Mouse (Mus musculus): ENCODE measurements around the gene Abhd16a. TPM values are rescaled to one million over a fixed set of nuclear protein-coding genes. Genes with fewer than 3 reads are reported as not detected.

The Abhd16a gene
- polyA plus RNA-seq, 1 experiment from 2014 or later, result 83.3 TPM

GRCm38 (mm10) chr17:35147922-35148639, 59.0 kb downstream of the Abhd16a start:
- Histone ChIP-seq H3K9ac (ENCODE audit: low read length) (no peak overlapping the region), H3K4me1 (ENCODE audit: control insufficient read depth, insufficient read depth, low read length) (no peaks in the 10 kb centered on the region), H3K4me3 (ENCODE audit: low read length) (no peak overlapping the region), H3K4me2 (ENCODE audit: low read depth, low read length) (no peak overlapping the region), H3K9me3 (replicated peaks; ENCODE audit: control insufficient read depth, low read length) (no peaks in the 10 kb centered on the region), H3K36me3 (ENCODE audit: control insufficient read depth, insufficient read depth) (peaks cover 81% of the 10 kb centered on the region), H3K27ac (ENCODE audit: low read length) (no peak overlapping the region), H3K27me3 (ENCODE audit: control insufficient read depth, insufficient read depth, low read length) (no peaks in the 10 kb centered on the region)
- 61% methylated on average over 5 of the region's 5 CpGs for WGBS
- no peak for ATAC-seq (replicated peaks; ENCODE audit: extremely low read depth, insufficient read depth, low FRiP score)

GRCm38 (mm10) chr17:35152121-35152520, 63.1 kb downstream of the Abhd16a start:
- H3K36me3 ChIP-seq (ENCODE audit: control insufficient read depth, insufficient read depth), result peaks cover 90% of the 10 kb centered on the region
- H3K4me1 ChIP-seq (ENCODE audit: control insufficient read depth, insufficient read depth, low read length), result no peaks in the 10 kb centered on the region
- WGBS, result 94% methylated on average over 4 of the region's 4 CpGs
- no peaks in the 10 kb centered on the region for H3K9me3 ChIP-seq (replicated peaks; ENCODE audit: control insufficient read depth, low read length)
- no peak overlapping the region for H3K4me3 ChIP-seq (ENCODE audit: low read length)
- H3K27me3 ChIP-seq (ENCODE audit: control insufficient read depth, insufficient read depth, low read length), result no peaks in the 10 kb centered on the region
- H3K9ac ChIP-seq (ENCODE audit: low read length), result no peak overlapping the region
- no peak overlapping the region for H3K27ac ChIP-seq (ENCODE audit: low read length)
- no peak for ATAC-seq (replicated peaks; ENCODE audit: extremely low read depth, insufficient read depth, low FRiP score)
- H3K4me2 ChIP-seq (ENCODE audit: low read depth, low read length), result no peak overlapping the region

Other genes starting within 250 kb of the Abhd16a start
- 32.9 and 33.9 TPM in 2 replicates for gene Skiv2l, start 239.1 kb upstream of the Abhd16a start, polyA plus RNA-seq (2015; fragmentation: Nextera tagmentation; extraction: Ambion mirVana)
- gene Nelfe, start 238.9 kb upstream of the Abhd16a start, polyA plus RNA-seq (2015; fragmentation: Nextera tagmentation; extraction: Ambion mirVana), result 57.5 and 64.3 TPM in 2 replicates
- gene Cfb, start 226.7 kb upstream of the Abhd16a start, polyA plus RNA-seq (2015; fragmentation: Nextera tagmentation; extraction: Ambion mirVana), result 1.7 and 2.5 TPM in 2 replicates
- gene Zbtb12, start 209.8 kb upstream of the Abhd16a start, polyA plus RNA-seq (2015; fragmentation: Nextera tagmentation; extraction: Ambion mirVana), result 1.4 and 1.5 TPM in 2 replicates
- gene Gm20547, start 207.2 kb upstream of the Abhd16a start, polyA plus RNA-seq (2015; fragmentation: Nextera tagmentation; extraction: Ambion mirVana), result not detected in 2 replicates
- gene C2, start 191.0 kb upstream of the Abhd16a start, polyA plus RNA-seq (2015; fragmentation: Nextera tagmentation; extraction: Ambion mirVana), result 2.2 and 2.6 TPM in 2 replicates
- gene Ehmt2, start 190.8 kb upstream of the Abhd16a start, polyA plus RNA-seq (2015; fragmentation: Nextera tagmentation; extraction: Ambion mirVana), result 39.5 and 41.5 TPM in 2 replicates
- 0.16 and 0.68 TPM in 2 replicates for gene Slc44a4, start 174.8 kb upstream of the Abhd16a start, polyA plus RNA-seq (2015; fragmentation: Nextera tagmentation; extraction: Ambion mirVana)
- gene Neu1, start 158.0 kb upstream of the Abhd16a start, polyA plus RNA-seq (2015; fragmentation: Nextera tagmentation; extraction: Ambion mirVana), result 20.1 and 20.4 TPM in 2 replicates
- gene Hspa1b, start 130.0 kb upstream of the Abhd16a start, polyA plus RNA-seq (2015; fragmentation: Nextera tagmentation; extraction: Ambion mirVana), result 0.11 and 0.18 TPM in 2 replicates
- not detected in 2 replicates for gene Gm20481, start 119.4 kb upstream of the Abhd16a start, polyA plus RNA-seq (2015; fragmentation: Nextera tagmentation; extraction: Ambion mirVana)
- gene Hspa1a, start 117.1 kb upstream of the Abhd16a start, polyA plus RNA-seq (2015; fragmentation: Nextera tagmentation; extraction: Ambion mirVana), result 3.9 and 4.4 TPM in 2 replicates
- gene Hspa1l, start 116.6 kb upstream of the Abhd16a start, polyA plus RNA-seq (2015; fragmentation: Nextera tagmentation; extraction: Ambion mirVana), result 3.1 and 4.2 TPM in 2 replicates
- gene Lsm2, start 107.4 kb upstream of the Abhd16a start, polyA plus RNA-seq (2015; fragmentation: Nextera tagmentation; extraction: Ambion mirVana), result 132 and 134 TPM in 2 replicates
- 69.9 and 75.0 TPM in 2 replicates for gene Vars, start 88.3 kb upstream of the Abhd16a start, polyA plus RNA-seq (2015; fragmentation: Nextera tagmentation; extraction: Ambion mirVana)
- gene Vwa7, start 72.7 kb upstream of the Abhd16a start, polyA plus RNA-seq (2015; fragmentation: Nextera tagmentation; extraction: Ambion mirVana), result 0.27 and 0.34 TPM in 2 replicates
- gene Sapcd1, start 61.2 kb upstream of the Abhd16a start, polyA plus RNA-seq (2015; fragmentation: Nextera tagmentation; extraction: Ambion mirVana), result 1.9 and 3.0 TPM in 2 replicates
- gene Msh5, start 42.5 kb upstream of the Abhd16a start, polyA plus RNA-seq (2015; fragmentation: Nextera tagmentation; extraction: Ambion mirVana), result 3.5 and 3.7 TPM in 2 replicates
- gene Clic1, start 39.3 kb upstream of the Abhd16a start, polyA plus RNA-seq (2015; fragmentation: Nextera tagmentation; extraction: Ambion mirVana), result 349 and 372 TPM in 2 replicates
- 171 and 193 TPM in 2 replicates for gene Ddah2, start 30.2 kb upstream of the Abhd16a start, polyA plus RNA-seq (2015; fragmentation: Nextera tagmentation; extraction: Ambion mirVana)
- gene Ly6g6c, start 23.9 kb upstream of the Abhd16a start, polyA plus RNA-seq (2015; fragmentation: Nextera tagmentation; extraction: Ambion mirVana), result 0.17 TPM in 1 of 2 replicates, not detected in the other
- gene Mpig6b, start 23.1 kb upstream of the Abhd16a start, polyA plus RNA-seq (2015; fragmentation: Nextera tagmentation; extraction: Ambion mirVana), result 0.16 and 0.54 TPM in 2 replicates
- gene Ly6g6e, start 12.4 kb upstream of the Abhd16a start, polyA plus RNA-seq (2015; fragmentation: Nextera tagmentation; extraction: Ambion mirVana), result 0.72 and 0.84 TPM in 2 replicates
- 1.9 and 3.4 TPM in 2 replicates for gene Ly6g6d, start 11.2 kb upstream of the Abhd16a start, polyA plus RNA-seq (2015; fragmentation: Nextera tagmentation; extraction: Ambion mirVana)
- gene Ly6g6f, start 3.7 kb upstream of the Abhd16a start, polyA plus RNA-seq (2015; fragmentation: Nextera tagmentation; extraction: Ambion mirVana), result 0.29 and 0.39 TPM in 2 replicates
- gene Ly6g5c, start 19.0 kb downstream of the Abhd16a start, polyA plus RNA-seq (2015; fragmentation: Nextera tagmentation; extraction: Ambion mirVana), result 0.72 TPM in 1 of 2 replicates, not detected in the other
- gene Ly6g5b, start 26.2 kb downstream of the Abhd16a start, polyA plus RNA-seq (2015; fragmentation: Nextera tagmentation; extraction: Ambion mirVana), result 0.57 and 0.63 TPM in 2 replicates
- 13.6 and 14.9 TPM in 2 replicates for gene Gpank1, start 32.2 kb downstream of the Abhd16a start, polyA plus RNA-seq (2015; fragmentation: Nextera tagmentation; extraction: Ambion mirVana)
- gene Csnk2b, start 32.8 kb downstream of the Abhd16a start, polyA plus RNA-seq (2015; fragmentation: Nextera tagmentation; extraction: Ambion mirVana), result 224 and 232 TPM in 2 replicates
- gene D17H6S53E, start 37.1 kb downstream of the Abhd16a start, polyA plus RNA-seq (2015; fragmentation: Nextera tagmentation; extraction: Ambion mirVana), result 10.1 and 10.2 TPM in 2 replicates
- 0.60 and 0.89 TPM in 2 replicates for gene Apom, start 42.8 kb downstream of the Abhd16a start, polyA plus RNA-seq (2015; fragmentation: Nextera tagmentation; extraction: Ambion mirVana)
- gene Bag6, start 45.9 kb downstream of the Abhd16a start, polyA plus RNA-seq (2015; fragmentation: Nextera tagmentation; extraction: Ambion mirVana), result 37.5 and 40.5 TPM in 2 replicates
- gene Prrc2a, start 75.6 kb downstream of the Abhd16a start, polyA plus RNA-seq (2015; fragmentation: Nextera tagmentation; extraction: Ambion mirVana), result 103 and 113 TPM in 2 replicates
- 6.0 and 10.9 TPM in 2 replicates for gene Aif1, start 86.8 kb downstream of the Abhd16a start, polyA plus RNA-seq (2015; fragmentation: Nextera tagmentation; extraction: Ambion mirVana)
- gene Lst1, start 99.2 kb downstream of the Abhd16a start, polyA plus RNA-seq (2015; fragmentation: Nextera tagmentation; extraction: Ambion mirVana), result 7.9 and 8.2 TPM in 2 replicates
- 3.5 and 6.4 TPM in 2 replicates for gene Ltb, start 105.2 kb downstream of the Abhd16a start, polyA plus RNA-seq (2015; fragmentation: Nextera tagmentation; extraction: Ambion mirVana)
- gene Tnf, start 112.7 kb downstream of the Abhd16a start, polyA plus RNA-seq (2015; fragmentation: Nextera tagmentation; extraction: Ambion mirVana), result 0.20 and 0.33 TPM in 2 replicates
- gene Lta, start 116.1 kb downstream of the Abhd16a start, polyA plus RNA-seq (2015; fragmentation: Nextera tagmentation; extraction: Ambion mirVana), result 0.27 and 0.79 TPM in 2 replicates
- 0.41 and 1.2 TPM in 2 replicates for gene Gm16181, start 131.6 kb downstream of the Abhd16a start, polyA plus RNA-seq (2015; fragmentation: Nextera tagmentation; extraction: Ambion mirVana)
- 10.1 and 10.4 TPM in 2 replicates for gene Atp6v1g2, start 144.4 kb downstream of the Abhd16a start, polyA plus RNA-seq (2015; fragmentation: Nextera tagmentation; extraction: Ambion mirVana)
- gene Nfkbil1, start 146.5 kb downstream of the Abhd16a start, polyA plus RNA-seq (2015; fragmentation: Nextera tagmentation; extraction: Ambion mirVana), result 8.4 and 8.8 TPM in 2 replicates
- gene Ddx39b, start 152.5 kb downstream of the Abhd16a start, polyA plus RNA-seq (2015; fragmentation: Nextera tagmentation; extraction: Ambion mirVana), result 256 and 260 TPM in 2 replicates
- gene H2-D1, start 173.5 kb downstream of the Abhd16a start, polyA plus RNA-seq (2015; fragmentation: Nextera tagmentation; extraction: Ambion mirVana), result 90.5 and 110 TPM in 2 replicates
- not detected in 2 replicates for gene H2-Q1, start 231.1 kb downstream of the Abhd16a start, polyA plus RNA-seq (2015; fragmentation: Nextera tagmentation; extraction: Ambion mirVana)